Mouse (Mus musculus) heart, postnatal 0 days (tissue): ENCODE measurements around the gene Olfr1471. TPM values are rescaled to one million over a fixed set of nuclear protein-coding genes. Genes with fewer than 3 reads are reported as not detected.
"Not testable (repeated sequence)": the region's sequence is repeated elsewhere in the genome, so short reads cannot be mapped to it uniquely, and the experiment has no call there.

ENCODE experiments used
- ATAC-seq: fragments of 200-750 bp; cut with Nextera tagmentation; 2 replicates; pipeline ENCODE4 v1.8.0; 2017; ENCODE audit warnings: low read depth, moderate number of reproducible peaks, moderate library complexity; ENCODE audit not compliant: insufficient read depth
- DNase-seq: peaks from one replicate; pipeline ENCODE4 v3.0.0-alpha.2; 2016; ENCODE audit warnings: low spot score
- H3K27ac ChIP-seq: fragments of 300-500 bp; sonication (generic); 2 replicates; pipeline ENCODE4 v1.5.1; 2014; ENCODE audit warnings: low read depth, mild to moderate bottlenecking
- H3K27me3 ChIP-seq: fragments of 300-500 bp; sonication (generic); 2 replicates; pipeline ENCODE4 v1.6.1; 2014; ENCODE audit warnings: low read length, mixed read lengths; ENCODE audit not compliant: control insufficient read depth, insufficient read depth
- H3K36me3 ChIP-seq: fragments of 300-500 bp; sonication (generic); replicated peaks from 2 replicates; pipeline ENCODE4 v1.6.1; 2014; ENCODE audit warnings: low read length, mixed read lengths; ENCODE audit not compliant: control insufficient read depth, insufficient read depth
- H3K4me1 ChIP-seq: fragments of 300-500 bp; sonication (generic); 2 replicates; pipeline ENCODE4 v1.6.1; 2014; ENCODE audit warnings: antibody characterized with exemption; ENCODE audit not compliant: control insufficient read depth, insufficient read depth
- H3K4me2 ChIP-seq: fragments of 300-500 bp; sonication (generic); 2 replicates; pipeline ENCODE4 v1.6.1; 2014; ENCODE audit warnings: low read depth, mild to moderate bottlenecking, low read length, moderate library complexity
- H3K4me3 ChIP-seq: fragments of 300-500 bp; sonication (generic); 2 replicates; pipeline ENCODE4 v1.5.1; 2014; ENCODE audit warnings: low read depth, low read length
- H3K9ac ChIP-seq: fragments of 300-500 bp; sonication (generic); replicated peaks from 2 replicates; pipeline ENCODE4 v1.6.1; 2014; ENCODE audit warnings: low read depth, low read length, mixed read lengths
- H3K9me3 ChIP-seq: fragments of 300-500 bp; sonication (generic); replicated peaks from 2 replicates; pipeline ENCODE4 v1.6.1; 2016; ENCODE audit warnings: low read length; ENCODE audit not compliant: control insufficient read depth
- CTCF ChIP-seq: IDR thresholded peaks from 2 replicates; pipeline ENCODE4 v1.5.1; 2016; ENCODE audit warnings: antibody characterized with exemption, control low read depth, low read depth
- EP300 ChIP-seq: IDR thresholded peaks from 2 replicates; pipeline ENCODE4 v1.6.1; 2016; ENCODE audit warnings: antibody characterized with exemption, low read depth
- WGBS: fragments of 180-500 bp; shearing (Covaris S2); extraction: QIAGEN DNeasy Blood & Tissue Kit; methylation state at CpG from one replicate; pipeline ENCODE4 v1.1.7; 2014; 5-methylcytosine and 5-hydroxymethylcytosine counted together
- polyA plus RNA-seq: library from polyadenylated mRNA; unstranded; fragments of >200 nt; fragmentation: Nextera tagmentation; extraction: Ambion mirVana; gene quantifications from 2 replicates; pipeline ENCODE4 v1.2.1, GENCODE M21; 2015
- total RNA-seq: library from RNA; depleted of rRNA; stranded (reverse); fragments of >200 nt; gene quantifications from 2 replicates; pipeline ENCODE4 v1.2.3, GENCODE M21; 2014; ENCODE audit warnings: low replicate concordance; rRNA removed

Gene Olfr1471
- total RNA-seq = not detected in 2 replicates
- polyA plus RNA-seq = not detected in 2 replicates

GRCm38 (mm10) chr19:13443109-13443508 lies at the start of gene Olfr1471:
Gene Olfr1471, plus strand, starts transcription at chr19:13443409.
- not testable (repeated sequence) for H3K36me3 ChIP-seq, H3K4me3 ChIP-seq, H3K9ac ChIP-seq, DNase-seq, H3K4me1 ChIP-seq, H3K27me3 ChIP-seq, H3K9me3 ChIP-seq, H3K4me2 ChIP-seq, ATAC-seq, H3K27ac ChIP-seq
- WGBS = 46% methylated on average over 2 of the region's 2 CpGs

DNA sequence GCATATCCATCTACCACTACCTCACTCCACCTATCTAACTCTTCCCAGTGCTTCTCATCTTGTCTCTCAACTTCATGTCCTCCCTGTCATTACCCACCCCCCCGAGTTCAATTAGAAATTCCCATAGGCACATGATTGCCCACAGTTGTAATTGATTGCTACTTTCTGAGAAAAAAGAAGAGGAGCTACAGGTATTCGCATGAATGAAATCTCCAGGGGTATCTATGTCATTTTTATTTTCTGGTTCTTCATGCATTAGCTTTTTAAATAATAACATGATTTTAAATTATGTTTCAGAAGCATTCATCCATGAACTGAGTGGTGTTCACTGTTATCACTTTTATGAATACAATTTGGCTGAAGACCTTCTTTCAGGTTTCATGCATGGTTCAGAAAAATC lies 35.7 kb upstream of the Olfr1471 start, which contains the start of gene Olfr1469:
TSS of gene Olfr1469 (plus strand) at position 301 of the 400 bp plus-strand sequence.
- H3K36me3 ChIP-seq = no peaks in the 10 kb centered on the region
- H3K4me3 ChIP-seq = no peak within 1 kb of the TSS
- ATAC-seq (no peak), DNase-seq (no peak)
- no peak within 1 kb of the TSS for H3K27ac ChIP-seq
- no peaks in the 10 kb centered on the region for H3K27me3 ChIP-seq
- H3K4me2 ChIP-seq = no peak within 1 kb of the TSS
- no peaks in the 10 kb centered on the region for H3K4me1 ChIP-seq
- TF ChIP-seq EP300 (no peak), CTCF (no peak)
- WGBS = 53% methylated on average over 2 of the region's 2 CpGs
- 0 out of 2 replicates have a peak, but pooled peaks cover 4% of the 10 kb centered on the region for H3K9me3 ChIP-seq
- no peak within 1 kb of the TSS for H3K9ac ChIP-seq

DNA sequence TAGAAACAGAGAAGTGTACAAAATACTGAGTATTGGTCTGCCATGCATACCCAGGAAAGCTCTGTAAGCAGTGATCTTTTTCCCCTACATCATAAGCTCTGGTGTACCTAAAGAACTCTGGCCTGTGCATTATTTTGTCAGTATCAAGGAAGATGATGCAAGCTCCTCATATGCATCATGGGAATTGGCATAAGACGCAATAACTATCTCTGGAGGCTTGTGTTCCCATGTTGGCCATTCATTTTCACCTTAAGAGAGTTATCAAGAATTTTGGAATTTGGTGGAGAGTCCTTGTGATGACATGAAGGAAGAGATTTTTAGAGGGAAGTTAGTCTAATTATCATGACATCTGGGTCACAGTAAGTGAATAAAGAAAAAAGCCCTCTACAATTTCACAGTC lies 12.8 kb downstream of the Olfr1471 start, which contains the start of gene Olfr1472:
TSS of gene Olfr1472 (minus strand) at position 101 of the 400 bp plus-strand sequence.
- 51% methylated on average over 1 of the region's 1 CpGs for WGBS
- H3K9ac ChIP-seq = no peak within 1 kb of the TSS
- H3K36me3 ChIP-seq = no peaks in the 10 kb centered on the region
- H3K4me2 ChIP-seq = no peak within 1 kb of the TSS
- DNase-seq (no peak), ATAC-seq (no peak)
- H3K9me3 ChIP-seq = no peaks in the 10 kb centered on the region
- TF ChIP-seq CTCF = no peak
- no peak for TF ChIP-seq EP300
- no peak within 1 kb of the TSS for H3K4me3 ChIP-seq
- no peaks in the 10 kb centered on the region for H3K27me3 ChIP-seq
- no peaks in the 10 kb centered on the region for H3K4me1 ChIP-seq
- no peak within 1 kb of the TSS for H3K27ac ChIP-seq

- 64% methylated on average over 4 of the region's 4 CpGs for WGBS
- not testable (repeated sequence) for H3K4me2 ChIP-seq, H3K4me1 ChIP-seq, H3K36me3 ChIP-seq, H3K27ac ChIP-seq, DNase-seq, H3K9me3 ChIP-seq, ATAC-seq, H3K9ac ChIP-seq, H3K4me3 ChIP-seq, H3K27me3 ChIP-seq
These were observed 26.1 kb downstream of the Olfr1471 start, which contains the start of gene Olfr1474 for GRCm38 (mm10) chr19:13469265-13469664. Gene Olfr1474, plus strand, starts transcription at chr19:13469565.

DNA sequence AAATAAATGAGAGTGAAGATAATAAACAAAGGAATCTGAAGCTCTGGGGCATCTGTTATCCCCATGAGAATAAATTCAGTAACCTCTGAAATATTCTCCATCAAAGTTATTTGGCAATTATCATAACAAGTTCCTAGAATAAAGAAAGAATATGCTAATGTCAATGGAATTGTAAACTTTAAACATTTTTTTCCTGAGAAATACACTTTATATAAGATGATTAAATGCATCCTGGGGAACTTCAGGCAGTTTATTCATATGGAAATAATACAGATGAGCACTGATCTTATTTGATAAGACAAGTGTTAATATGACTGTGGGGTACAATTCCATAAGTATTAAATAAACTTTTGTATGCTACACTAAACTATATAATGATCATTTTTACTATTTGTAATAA lies 36.9 kb downstream of the Olfr1471 start, which contains the start of gene Olfr1475:
TSS of gene Olfr1475 (minus strand) at position 101 of the 400 bp plus-strand sequence.
- H3K27me3 ChIP-seq = no peaks in the 10 kb centered on the region
- TF ChIP-seq EP300 (no peak), CTCF (no peak)
- H3K4me1 ChIP-seq = no peaks in the 10 kb centered on the region
- no peak for DNase-seq
- ATAC-seq = no peak
- H3K9me3 ChIP-seq = no peaks in the 10 kb centered on the region
- H3K36me3 ChIP-seq = no peaks in the 10 kb centered on the region
- H3K4me2 ChIP-seq = no peak within 1 kb of the TSS
- H3K9ac ChIP-seq = no peak within 1 kb of the TSS
- H3K27ac ChIP-seq = no peak within 1 kb of the TSS
- no peak within 1 kb of the TSS for H3K4me3 ChIP-seq

- no peak within 1 kb of the TSS for H3K4me2 ChIP-seq
- TF ChIP-seq CTCF = no peak
- no peak for TF ChIP-seq EP300
- H3K9ac ChIP-seq = no peak within 1 kb of the TSS
- WGBS = 52% methylated on average over 3 of the region's 3 CpGs
- H3K36me3 ChIP-seq = no peaks in the 10 kb centered on the region
- no peak for ATAC-seq
- no peak for DNase-seq
- H3K9me3 ChIP-seq = no peaks in the 10 kb centered on the region; the same call in 1 of the 2 replicates
- no peak within 1 kb of the TSS for H3K27ac ChIP-seq
- no peak within 1 kb of the TSS for H3K4me3 ChIP-seq
- H3K4me1 ChIP-seq = no peaks in the 10 kb centered on the region
- H3K27me3 ChIP-seq = no peaks in the 10 kb centered on the region
These were observed 57.0 kb downstream of the Olfr1471 start, which contains the start of gene Olfr1477 for GRCm38 (mm10) chr19:13500246-13500645. Gene Olfr1477, plus strand, starts transcription at chr19:13500546.

Other genes starting within 250 kb of the Olfr1471 start
- not detected in 2 replicates for gene Olfr1463, start 212.1 kb upstream of the Olfr1471 start, total RNA-seq
- gene Olfr1463, start 212.1 kb upstream of the Olfr1471 start, polyA plus RNA-seq = not detected in 2 replicates
- gene Olfr1465, start 127.9 kb upstream of the Olfr1471 start, total RNA-seq = not detected in 2 replicates
- gene Olfr1465, start 127.9 kb upstream of the Olfr1471 start, polyA plus RNA-seq = not detected in 2 replicates
- gene Olfr1466, start 104.5 kb upstream of the Olfr1471 start, total RNA-seq = not detected in 2 replicates
- not detected in 2 replicates for gene Olfr1466, start 104.5 kb upstream of the Olfr1471 start, polyA plus RNA-seq
- not detected in 2 replicates for gene Olfr1467, start 81.2 kb upstream of the Olfr1471 start, total RNA-seq
- not detected in 2 replicates for gene Olfr1467, start 81.2 kb upstream of the Olfr1471 start, polyA plus RNA-seq
- gene Olfr1469, start 35.6 kb upstream of the Olfr1471 start, total RNA-seq = not detected in 2 replicates
- not detected in 2 replicates for gene Olfr1469, start 35.6 kb upstream of the Olfr1471 start, polyA plus RNA-seq
- gene Olfr1472, start 12.7 kb downstream of the Olfr1471 start, total RNA-seq = not detected in 2 replicates
- not detected in 2 replicates for gene Olfr1472, start 12.7 kb downstream of the Olfr1471 start, polyA plus RNA-seq
- gene Olfr1474, start 26.2 kb downstream of the Olfr1471 start, total RNA-seq = not detected in 2 replicates
- gene Olfr1474, start 26.2 kb downstream of the Olfr1471 start, polyA plus RNA-seq = not detected in 2 replicates
- not detected in 2 replicates for gene Olfr1475, start 36.8 kb downstream of the Olfr1471 start, total RNA-seq
- not detected in 2 replicates for gene Olfr1475, start 36.8 kb downstream of the Olfr1471 start, polyA plus RNA-seq
- not detected in 2 replicates for gene Olfr1477, start 57.1 kb downstream of the Olfr1471 start, total RNA-seq
- not detected in 2 replicates for gene Olfr1477, start 57.1 kb downstream of the Olfr1471 start, polyA plus RNA-seq
- gene Olfr1480, start 84.5 kb downstream of the Olfr1471 start, total RNA-seq = not detected in 2 replicates
- gene Olfr1480, start 84.5 kb downstream of the Olfr1471 start, polyA plus RNA-seq = not detected in 2 replicates
- gene Olfr1484, start 140.1 kb downstream of the Olfr1471 start, total RNA-seq = not detected in 2 replicates
- not detected in 2 replicates for gene Olfr1484, start 140.1 kb downstream of the Olfr1471 start, polyA plus RNA-seq
- gene Olfr1487, start 174.0 kb downstream of the Olfr1471 start, total RNA-seq = not detected in 2 replicates
- not detected in 2 replicates for gene Olfr1487, start 174.0 kb downstream of the Olfr1471 start, polyA plus RNA-seq
- gene Olfr1489, start 188.2 kb downstream of the Olfr1471 start, total RNA-seq = not detected in 2 replicates
- not detected in 2 replicates for gene Olfr1489, start 188.2 kb downstream of the Olfr1471 start, polyA plus RNA-seq
- gene Olfr1490, start 207.7 kb downstream of the Olfr1471 start, total RNA-seq = not detected in 2 replicates
- not detected in 2 replicates for gene Olfr1490, start 207.7 kb downstream of the Olfr1471 start, polyA plus RNA-seq